Mouse (Mus musculus): ENCODE measurements around the gene Atp2c2. TPM values are rescaled to one million over a fixed set of nuclear protein-coding genes. Genes with fewer than 3 reads are reported as not detected.

Gene Atp2c2
- polyA plus RNA-seq (2012; fragmentation: generic; extraction: Trizol) = 0.05 TPM

DNA sequence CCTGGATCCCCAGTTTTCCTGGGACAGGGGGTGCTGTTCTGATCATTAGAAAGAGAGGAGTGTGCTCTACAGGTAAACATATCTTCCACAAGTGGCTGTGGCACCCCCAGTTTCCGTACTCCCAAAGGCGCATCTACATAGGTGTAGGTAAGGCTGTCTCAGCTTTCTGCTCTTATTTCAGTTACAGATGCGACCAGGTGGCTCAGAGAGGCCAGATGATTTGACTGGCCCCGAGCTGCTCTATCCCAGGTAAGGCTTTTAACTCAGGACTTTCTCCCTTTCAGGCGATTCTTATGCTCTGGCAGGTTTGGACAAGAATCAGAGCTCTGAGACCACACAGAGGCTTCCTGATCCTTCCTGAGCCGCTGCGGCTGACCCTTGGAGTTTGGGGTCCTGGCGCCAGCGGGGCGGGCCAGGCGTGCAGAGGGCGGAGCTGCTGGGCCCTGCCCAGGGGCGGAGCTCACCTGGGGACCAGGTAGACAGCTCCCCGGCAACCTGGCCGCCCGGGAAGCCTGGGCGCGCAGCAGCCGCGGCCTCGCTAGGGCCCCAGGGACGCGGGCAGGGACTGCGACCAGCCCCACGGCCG, at the start of gene Atp2c2:
Gene Atp2c2 (plus strand): TSS at position 461 of the 586 bp plus-strand sequence.
- H3K4me2 ChIP-seq (ENCODE audit: low read depth) = no peak within 1 kb of the TSS
- H3K79me2 ChIP-seq (ENCODE audit: control insufficient read depth, insufficient read depth) = no peaks in the 10 kb centered on the region
- no peaks in the 10 kb centered on the region for H3K36me3 ChIP-seq (ENCODE audit: control insufficient read depth, insufficient read depth)
- no peak within 1 kb of the TSS for H3K4me3 ChIP-seq
- no peak within 1 kb of the TSS for H3ac ChIP-seq (ENCODE audit: control insufficient read depth, insufficient read length)
- TF ChIP-seq TCF12 (IDR thresholded peaks at IDR 0.05; ENCODE audit: insufficient read depth, poor library complexity, severe bottlenecking) = no peak
- no peak for TF ChIP-seq TCF3 (IDR thresholded peaks at IDR 0.05; ENCODE audit: insufficient read length, low read depth)
- no peak for TF ChIP-seq POLR2A (IDR thresholded peaks at IDR 0.05; ENCODE audit: insufficient read length, low read depth)
- no peak for TF ChIP-seq MYOG (IDR thresholded peaks at IDR 0.05; ENCODE audit: control insufficient read depth in 1 of 3, insufficient read depth in 1 of 3, insufficient read length in 2 of 3, low read depth in 2 of 3)
- no peak for TF ChIP-seq CEBPB (IDR thresholded peaks at IDR 0.05; ENCODE audit: insufficient read depth, poor library complexity, severe bottlenecking)
- TF ChIP-seq USF1 (IDR thresholded peaks at IDR 0.05; ENCODE audit: low read depth) = no peak
- TF ChIP-seq SRF (IDR thresholded peaks at IDR 0.05; ENCODE audit: control insufficient read depth, insufficient read length, low read depth) = no peak
- TF ChIP-seq REST (IDR thresholded peaks at IDR 0.05; ENCODE audit: insufficient read depth, insufficient read length) = no peak
- TF ChIP-seq MYOD1 (IDR thresholded peaks at IDR 0.05; ENCODE audit: control insufficient read depth in 1 of 3, insufficient read length in 2 of 3, low read depth in 2 of 3) = no peak
- no peak for TF ChIP-seq POLR2AphosphoS2 (IDR thresholded peaks at IDR 0.05; ENCODE audit: insufficient read length, low read depth)
- H3K27me3 ChIP-seq (ENCODE audit: control insufficient read depth, insufficient read depth, insufficient read length) = no peaks in the 10 kb centered on the region

DNA sequence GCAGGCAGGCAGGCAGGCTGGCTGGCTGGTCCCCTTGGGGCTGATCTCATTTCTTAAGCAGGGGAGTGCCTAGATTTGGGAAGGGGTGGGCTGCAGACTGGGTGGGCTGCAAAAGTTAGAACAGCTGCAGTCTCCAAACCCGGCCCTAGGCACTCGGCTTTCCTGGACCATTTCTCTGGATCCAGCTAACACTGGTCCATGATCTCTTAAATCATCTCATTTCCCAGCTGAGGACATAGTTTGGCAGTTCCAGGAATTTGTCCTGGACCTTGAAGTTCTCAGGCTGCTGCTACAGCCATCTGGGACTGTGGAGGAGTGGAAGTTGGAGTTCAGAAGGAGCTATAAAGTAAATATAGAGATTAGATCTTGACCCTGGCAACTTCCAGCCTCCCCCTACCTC, 48.5 kb upstream of the Atp2c2 start:
- H3ac ChIP-seq (ENCODE audit: control insufficient read depth, insufficient read length) = no peak overlapping the region
- TF ChIP-seq MYOD1 (IDR thresholded peaks at IDR 0.05; ENCODE audit: control insufficient read depth in 1 of 3, insufficient read length in 2 of 3, low read depth in 2 of 3) = no peak
- no peak for TF ChIP-seq CEBPB (IDR thresholded peaks at IDR 0.05; ENCODE audit: insufficient read depth, poor library complexity, severe bottlenecking)
- TF ChIP-seq TCF12 (IDR thresholded peaks at IDR 0.05; ENCODE audit: insufficient read depth, poor library complexity, severe bottlenecking) = no peak
- TF ChIP-seq POLR2A (IDR thresholded peaks at IDR 0.05; ENCODE audit: insufficient read length, low read depth) = no peak
- TF ChIP-seq MYOG (IDR thresholded peaks at IDR 0.05; ENCODE audit: control insufficient read depth in 1 of 3, insufficient read depth in 1 of 3, insufficient read length in 2 of 3, low read depth in 2 of 3) = no peak
- H3K4me2 ChIP-seq (ENCODE audit: low read depth) = no peak overlapping the region
- H3K4me3 ChIP-seq = no peak overlapping the region
- peaks cover 38% of the 10 kb centered on the region for H3K27me3 ChIP-seq (ENCODE audit: control insufficient read depth, insufficient read depth, insufficient read length)
- H3K36me3 ChIP-seq (ENCODE audit: control insufficient read depth, insufficient read depth) = no peaks in the 10 kb centered on the region
- no peaks in the 10 kb centered on the region for H3K79me2 ChIP-seq (ENCODE audit: control insufficient read depth, insufficient read depth)

DNA sequence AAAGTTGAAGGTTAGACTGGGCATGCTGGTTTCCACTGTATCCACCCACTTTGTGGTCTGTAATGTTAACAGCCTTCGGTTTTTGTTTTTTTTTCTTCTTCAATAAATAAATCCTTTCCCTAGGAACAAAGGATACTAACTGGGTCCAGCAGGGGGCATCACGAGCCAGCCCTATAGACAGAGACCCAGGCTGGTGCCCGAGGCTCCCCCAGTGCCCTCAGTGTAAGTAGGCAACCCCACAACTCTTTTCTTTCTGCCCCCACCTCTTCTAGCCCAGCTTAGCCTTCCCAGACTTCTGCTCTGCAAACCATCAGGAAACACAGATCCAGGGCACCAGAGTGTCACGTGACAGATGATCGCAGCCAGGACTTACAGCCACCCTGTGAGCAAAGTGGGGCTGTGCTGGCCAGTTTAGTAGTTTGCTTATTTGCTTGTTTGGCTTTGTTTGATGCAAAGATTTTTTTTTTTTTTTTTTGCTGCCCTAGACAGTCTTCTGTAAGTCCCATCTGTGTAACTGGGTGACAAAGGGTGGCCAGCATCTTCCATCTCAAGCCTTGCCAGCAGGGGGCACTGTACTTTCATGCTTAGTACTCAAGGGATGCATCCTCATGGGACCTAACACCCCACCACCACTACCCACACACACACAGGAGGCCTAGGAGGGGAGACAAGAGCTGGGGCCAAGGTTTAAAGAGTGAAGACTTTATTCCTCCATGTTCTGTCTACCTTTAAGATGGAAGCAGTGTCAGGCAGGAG, 42.9 kb upstream of the Atp2c2 start:
- Histone ChIP-seq H3K4me3 (no peak overlapping the region), H3K79me2 (ENCODE audit: control insufficient read depth, insufficient read depth) (no peaks in the 10 kb centered on the region), H3K4me2 (ENCODE audit: low read depth) (no peak overlapping the region), H3ac (ENCODE audit: control insufficient read depth, insufficient read length) (no peak overlapping the region), H3K36me3 (ENCODE audit: control insufficient read depth, insufficient read depth) (no peaks in the 10 kb centered on the region), H3K27me3 (ENCODE audit: control insufficient read depth, insufficient read depth, insufficient read length) (peaks cover 18% of the 10 kb centered on the region)
- TF ChIP-seq REST (IDR thresholded peaks at IDR 0.05; ENCODE audit: insufficient read depth, insufficient read length) (no peak), TCF3 (IDR thresholded peaks at IDR 0.05; ENCODE audit: insufficient read length, low read depth) (no peak), MAX (IDR thresholded peaks at IDR 0.05; ENCODE audit: low read depth) (no peak), MYOD1 (IDR thresholded peaks at IDR 0.05; ENCODE audit: control insufficient read depth in 1 of 3, insufficient read length in 2 of 3, low read depth in 2 of 3) (no peak), SRF (IDR thresholded peaks at IDR 0.05; ENCODE audit: control insufficient read depth, insufficient read length, low read depth) (no peak), CEBPB (IDR thresholded peaks at IDR 0.05; ENCODE audit: insufficient read depth, poor library complexity, severe bottlenecking) (no peak), MYOG (IDR thresholded peaks at IDR 0.05; ENCODE audit: control insufficient read depth in 1 of 3, insufficient read depth in 1 of 3, insufficient read length in 2 of 3, low read depth in 2 of 3) (no peak), POLR2AphosphoS2 (IDR thresholded peaks at IDR 0.05; ENCODE audit: insufficient read length, low read depth) (no peak), USF1 (IDR thresholded peaks at IDR 0.05; ENCODE audit: low read depth) (no peak), POLR2A (IDR thresholded peaks at IDR 0.05; ENCODE audit: insufficient read length, low read depth) (no peak)

GRCm38 (mm10) chr8:119661081-119661480, 38.7 kb upstream of the Atp2c2 start:
- Histone ChIP-seq H3ac (ENCODE audit: control insufficient read depth, insufficient read length) (no peak overlapping the region), H3K27me3 (ENCODE audit: control insufficient read depth, insufficient read depth, insufficient read length) (peaks cover 22% of the 10 kb centered on the region), H3K4me2 (ENCODE audit: low read depth) (no peak overlapping the region), H3K79me2 (ENCODE audit: control insufficient read depth, insufficient read depth) (no peaks in the 10 kb centered on the region), H3K36me3 (ENCODE audit: control insufficient read depth, insufficient read depth) (no peaks in the 10 kb centered on the region), H3K4me3 (no peak overlapping the region)
- TF ChIP-seq SRF (IDR thresholded peaks at IDR 0.05; ENCODE audit: control insufficient read depth, insufficient read length, low read depth) (no peak), MYOG (IDR thresholded peaks at IDR 0.05; ENCODE audit: control insufficient read depth in 1 of 3, insufficient read depth in 1 of 3, insufficient read length in 2 of 3, low read depth in 2 of 3) (no peak), MAX (IDR thresholded peaks at IDR 0.05; ENCODE audit: low read depth) (no peak), TCF3 (IDR thresholded peaks at IDR 0.05; ENCODE audit: insufficient read length, low read depth) (no peak), REST (IDR thresholded peaks at IDR 0.05; ENCODE audit: insufficient read depth, insufficient read length) (no peak), USF1 (IDR thresholded peaks at IDR 0.05; ENCODE audit: low read depth) (no peak), E2F4 (IDR thresholded peaks at IDR 0.05; ENCODE audit: insufficient read depth) (no peak), MYOD1 (IDR thresholded peaks at IDR 0.05; ENCODE audit: control insufficient read depth in 1 of 3, insufficient read length in 2 of 3, low read depth in 2 of 3) (no peak), CEBPB (IDR thresholded peaks at IDR 0.05; ENCODE audit: insufficient read depth, poor library complexity, severe bottlenecking) (no peak), POLR2AphosphoS2 (IDR thresholded peaks at IDR 0.05; ENCODE audit: insufficient read length, low read depth) (no peak), TCF12 (IDR thresholded peaks at IDR 0.05; ENCODE audit: insufficient read depth, poor library complexity, severe bottlenecking) (no peak), POLR2A (IDR thresholded peaks at IDR 0.05; ENCODE audit: insufficient read length, low read depth) (no peak)

All from myocyte (in vitro differentiated cells).